Mouse (Mus musculus) kidney, embryonic 15.5 days (tissue): ENCODE results near the gene Cab39l. TPM values are rescaled to one million over a fixed set of nuclear protein-coding genes. Genes with fewer than 3 reads are reported as not detected.

Experiments
- ATAC-seq: fragments of 200-750 bp; cut with Nextera tagmentation; replicated peaks from 2 replicates; pipeline ENCODE4 v1.8.0; 2017; ENCODE audit warnings: moderate TSS enrichment; ENCODE audit not compliant: low FRiP score
- H3K27ac ChIP-seq: fragments of 300-500 bp; sonication (generic); 2 replicates; pipeline ENCODE4 v1.5.1; 2015; ENCODE audit warnings: mild to moderate bottlenecking, inconsistent platforms
- H3K27me3 ChIP-seq: fragments of 300-500 bp; sonication (generic); 2 replicates; pipeline ENCODE4 v1.6.1; 2015; ENCODE audit warnings: inconsistent platforms
- H3K36me3 ChIP-seq: fragments of 300-500 bp; sonication (generic); 2 replicates; pipeline ENCODE4 v1.6.1; 2015; ENCODE audit warnings: inconsistent platforms
- H3K4me1 ChIP-seq: fragments of 300-500 bp; sonication (generic); 2 replicates; pipeline ENCODE4 v1.6.1; 2015; ENCODE audit warnings: inconsistent platforms
- H3K4me2 ChIP-seq: fragments of 300-500 bp; sonication (generic); 2 replicates; pipeline ENCODE4 v1.6.1; 2015; ENCODE audit warnings: moderate library complexity, mild to moderate bottlenecking, inconsistent platforms
- H3K4me3 ChIP-seq: fragments of 300-500 bp; sonication (generic); replicated peaks from 2 replicates; pipeline ENCODE4 v1.5.1; 2015; ENCODE audit warnings: mild to moderate bottlenecking, inconsistent platforms
- H3K9ac ChIP-seq: fragments of 300-500 bp; sonication (generic); 2 replicates; pipeline ENCODE4 v1.6.1; 2015; ENCODE audit warnings: mild to moderate bottlenecking, inconsistent platforms
- H3K9me3 ChIP-seq: fragments of 300-500 bp; sonication (generic); replicated peaks from 2 replicates; pipeline ENCODE4 v1.6.1; 2016; ENCODE audit warnings: inconsistent platforms
- WGBS: fragments of 180-500 bp; shearing (Covaris S2); methylation state at CpG from one replicate; pipeline ENCODE4 v1.1.7; 2015; ENCODE audit warnings: mixed read lengths; 5-methylcytosine and 5-hydroxymethylcytosine counted together
- polyA plus RNA-seq: library from polyadenylated mRNA; unstranded; fragments of >200 nt; fragmentation: Nextera tagmentation; extraction: Ambion mirVana; gene quantifications from 2 replicates; pipeline ENCODE4 v1.2.1, GENCODE M21; 2015

The Cab39l gene
- polyA plus RNA-seq, 1 experiment from 2014 or later, result 41.1 TPM

DNA sequence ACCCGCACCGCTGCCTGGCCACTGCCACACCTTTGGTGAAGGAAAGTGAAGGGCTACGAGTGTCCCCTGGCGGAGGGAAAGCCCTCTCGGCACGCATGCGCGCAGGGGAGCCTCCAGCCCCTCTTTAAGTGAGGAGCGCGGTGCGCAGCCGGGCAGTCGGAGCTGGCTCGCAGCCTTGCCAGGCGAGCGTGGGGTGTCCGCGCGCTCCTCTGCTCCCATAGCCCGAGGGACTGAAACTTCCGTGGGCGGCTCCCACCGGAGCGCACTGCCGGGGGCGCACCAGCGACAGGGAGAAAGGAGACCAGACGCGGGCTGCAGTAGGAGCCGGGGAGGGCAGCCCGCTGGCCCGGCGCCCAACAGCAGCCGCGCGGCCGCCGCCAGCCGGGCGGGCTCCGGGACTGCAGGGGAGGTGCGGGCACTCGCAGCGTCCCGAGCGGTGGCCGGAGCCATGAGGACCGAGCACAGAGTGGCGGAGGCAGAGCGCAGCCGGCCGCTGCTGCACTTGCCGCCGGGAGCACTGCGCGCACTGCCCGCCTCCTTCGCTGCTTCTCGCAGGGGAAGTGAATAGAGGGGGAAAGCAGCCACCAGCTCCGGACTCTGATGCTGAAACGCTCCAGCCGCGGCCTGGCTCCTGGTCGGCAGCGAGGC lies 184.5 kb downstream of the Cab39l start, which contains the start of gene Shisa2:
Gene Shisa2, plus strand, starts transcription at position 151 of the 648 bp plus-strand sequence.
- Histone ChIP-seq H3K9me3 (no peaks in the 10 kb centered on the region), H3K27ac (peak within 1 kb of the TSS; percentile 91), H3K4me1 (peaks cover 40% of the 10 kb centered on the region), H3K36me3 (peaks cover 7% of the 10 kb centered on the region; the same call in 1 of the 2 replicates), H3K4me3 (peak within 1 kb of the TSS; percentile 70), H3K27me3 (peaks cover 64% of the 10 kb centered on the region), H3K4me2 (peak within 1 kb of the TSS; percentile 93), H3K9ac (peak within 1 kb of the TSS; percentile 63)
- WGBS, result under 1% methylated on average over 62 of the region's 65 CpGs
- peak; percentile 88 for ATAC-seq

DNA sequence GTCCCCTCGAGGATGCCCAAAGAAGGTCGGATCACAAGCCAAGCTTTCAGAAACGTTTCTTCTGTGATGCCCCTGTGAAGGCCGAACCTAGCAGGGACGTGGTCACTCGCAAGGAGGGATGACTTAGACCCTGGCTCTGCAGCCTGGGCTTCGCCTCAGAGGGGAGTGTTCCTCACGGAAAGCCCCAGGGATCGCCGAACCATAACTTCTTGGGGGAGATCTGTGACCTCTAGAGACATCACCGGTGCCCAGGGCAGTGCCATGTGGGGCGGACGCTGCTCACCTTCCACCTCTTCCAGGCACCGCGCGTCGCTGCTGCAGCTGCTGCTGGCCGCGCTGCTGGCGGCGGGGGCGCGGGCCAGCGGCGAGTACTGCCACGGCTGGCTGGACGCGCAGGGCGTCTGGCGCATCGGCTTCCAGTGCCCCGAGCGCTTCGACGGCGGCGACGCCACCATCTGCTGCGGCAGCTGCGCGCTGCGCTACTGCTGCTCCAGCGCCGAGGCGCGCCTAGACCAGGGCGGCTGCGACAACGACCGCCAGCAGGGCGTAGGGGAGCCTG lies 185.1 kb downstream of the Cab39l start:
- Histone ChIP-seq H3K9ac (peak overlapping the region; percentile 63), H3K4me1 (peaks cover 40% of the 10 kb centered on the region), H3K9me3 (no peaks in the 10 kb centered on the region), H3K4me2 (peak overlapping the region; percentile 93), H3K27me3 (peaks cover 64% of the 10 kb centered on the region), H3K4me3 (peak overlapping the region; percentile 70), H3K27ac (peak overlapping the region; percentile 91), H3K36me3 (peaks cover 13% of the 10 kb centered on the region)
- peak; percentile 64 for ATAC-seq
- under 1% methylated on average over 51 of the region's 51 CpGs for whole genome bisulfite sequencing

- H3K27ac ChIP-seq, result peak overlapping the region; percentile 41; the same call in 1 of the 2 replicates
- H3K4me2 ChIP-seq, result peak overlapping the region; percentile 93
- H3K4me1 ChIP-seq, result peaks cover 40% of the 10 kb centered on the region
- whole genome bisulfite sequencing, result 26% methylated on average over 8 of the region's 8 CpGs
- peak overlapping the region; percentile 70 for H3K4me3 ChIP-seq
- peaks cover 64% of the 10 kb centered on the region for H3K27me3 ChIP-seq
- H3K9ac ChIP-seq, result peak overlapping the region; percentile 63
- H3K9me3 ChIP-seq, result no peaks in the 10 kb centered on the region
- ATAC-seq, result no peak
- H3K36me3 ChIP-seq, result peaks cover 15% of the 10 kb centered on the region
Measured at GRCm38 (mm10) chr14:59626711-59627110, 185.9 kb downstream of the Cab39l start.

DNA sequence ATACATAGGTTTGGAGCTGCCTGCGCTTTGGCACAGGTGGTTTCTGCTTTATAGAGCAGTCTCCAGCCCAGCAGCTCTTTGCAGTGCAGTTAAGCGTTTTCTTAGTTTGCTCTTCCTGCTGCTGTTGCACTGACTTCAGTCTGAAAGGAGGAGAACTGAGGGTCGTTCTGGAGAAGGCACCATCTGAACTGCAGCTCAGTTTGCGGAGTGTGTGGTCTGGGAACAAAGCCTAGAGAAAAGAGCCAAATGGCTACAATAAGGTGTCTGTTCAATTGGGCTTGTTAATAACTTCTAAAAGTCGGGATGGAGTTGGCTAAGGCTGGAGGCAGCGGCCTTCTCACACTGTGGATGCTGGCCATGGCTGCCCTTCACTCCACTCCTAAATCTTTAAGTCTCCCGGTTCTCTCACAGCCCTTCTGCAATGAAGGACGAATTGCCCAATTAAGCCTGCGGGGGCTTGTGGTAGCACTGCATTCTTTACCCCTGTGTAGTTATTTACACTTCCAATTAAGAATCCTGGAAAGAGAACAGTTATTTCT lies 186.4 kb downstream of the Cab39l start:
- Histone ChIP-seq H3K36me3 (peaks cover 15% of the 10 kb centered on the region), H3K9me3 (no peaks in the 10 kb centered on the region), H3K4me2 (peak overlapping the region; percentile 93), H3K9ac (peak overlapping the region; percentile 31; the same call in 1 of the 2 replicates), H3K4me1 (peaks cover 40% of the 10 kb centered on the region), H3K27me3 (peaks cover 62% of the 10 kb centered on the region), H3K27ac (0 out of 2 replicates have a peak overlapping the region, but pooled peaks have one; percentile 41), H3K4me3 (peak overlapping the region; percentile 70)
- WGBS, result 19% methylated on average over 9 of the region's 9 CpGs
- no peak for ATAC-seq

DNA sequence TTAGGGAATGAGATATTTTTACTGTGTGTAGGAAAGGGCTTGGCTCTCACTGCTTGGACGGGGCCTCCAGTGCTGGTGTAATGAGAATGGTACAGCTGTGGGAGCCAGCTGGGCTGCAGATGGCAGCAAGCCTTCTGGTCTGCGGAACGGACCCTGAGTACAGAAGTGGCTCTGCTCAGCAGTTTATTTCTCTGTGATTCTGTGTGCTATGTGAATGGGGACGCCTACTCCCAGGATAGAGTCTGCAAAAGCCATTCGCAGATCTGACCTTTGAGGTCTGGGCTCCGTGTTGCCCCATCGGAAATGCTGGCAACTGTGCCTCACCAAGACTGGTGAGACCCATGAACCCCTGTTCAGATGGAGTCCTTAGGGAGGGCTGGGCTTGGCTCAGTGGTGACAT lies 187.1 kb downstream of the Cab39l start:
- Histone ChIP-seq H3K36me3 (peaks cover 15% of the 10 kb centered on the region), H3K27me3 (peaks cover 57% of the 10 kb centered on the region), H3K27ac (0 out of 2 replicates have a peak overlapping the region, but pooled peaks have one; percentile 41), H3K4me2 (peak overlapping the region; percentile 93), H3K9ac (no peak overlapping the region; the same call in 1 of the 2 replicates), H3K9me3 (no peaks in the 10 kb centered on the region), H3K4me3 (peak overlapping the region; percentile 70), H3K4me1 (peaks cover 40% of the 10 kb centered on the region)
- no peak for ATAC-seq
- WGBS, result 24% methylated on average over 7 of the region's 7 CpGs

DNA sequence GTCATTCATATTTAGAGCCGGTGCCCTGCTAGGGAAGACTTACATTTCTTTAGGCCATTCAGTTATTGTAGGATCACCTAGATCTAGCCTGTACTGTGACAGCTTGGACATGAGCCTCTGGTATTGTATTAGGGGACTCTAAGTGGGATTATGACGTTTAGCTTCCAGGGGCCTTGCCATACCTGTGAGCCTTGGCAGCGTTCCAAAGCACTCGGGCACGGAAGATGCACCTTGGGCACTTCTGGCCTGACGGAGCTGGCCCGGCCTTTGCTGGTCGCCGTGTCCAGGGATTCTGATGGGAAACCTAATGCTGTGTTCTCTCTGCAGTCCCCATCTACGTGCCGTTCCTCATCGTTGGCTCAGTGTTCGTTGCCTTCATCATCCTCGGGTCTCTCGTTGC lies 188.5 kb downstream of the Cab39l start:
- Histone ChIP-seq H3K4me2 (no peak overlapping the region), H3K36me3 (peaks cover 15% of the 10 kb centered on the region), H3K27me3 (peaks cover 43% of the 10 kb centered on the region), H3K9me3 (no peaks in the 10 kb centered on the region), H3K27ac (no peak overlapping the region), H3K4me3 (no peak overlapping the region), H3K9ac (no peak overlapping the region), H3K4me1 (peaks cover 40% of the 10 kb centered on the region)
- no peak for ATAC-seq
- WGBS, result 79% methylated on average over 15 of the region's 15 CpGs

- no peak overlapping the region for H3K9ac ChIP-seq
- peaks cover 33% of the 10 kb centered on the region for H3K4me1 ChIP-seq
- WGBS, result 92% methylated on average over 9 of the region's 9 CpGs
- no peak overlapping the region for H3K4me3 ChIP-seq
- no peaks in the 10 kb centered on the region for H3K9me3 ChIP-seq
- peaks cover 15% of the 10 kb centered on the region for H3K36me3 ChIP-seq
- H3K27me3 ChIP-seq, result peaks cover 37% of the 10 kb centered on the region
- no peak overlapping the region for H3K27ac ChIP-seq
- no peak overlapping the region for H3K4me2 ChIP-seq
- ATAC-seq, result no peak
Measured at GRCm38 (mm10) chr14:59630096-59630495, 189.3 kb downstream of the Cab39l start.

- H3K4me2 ChIP-seq, result no peak overlapping the region
- H3K9me3 ChIP-seq, result no peaks in the 10 kb centered on the region
- no peak overlapping the region for H3K4me3 ChIP-seq
- no peak for ATAC-seq
- H3K36me3 ChIP-seq, result peaks cover 15% of the 10 kb centered on the region
- WGBS, result 93% methylated on average over 6 of the region's 6 CpGs
- H3K9ac ChIP-seq, result no peak overlapping the region
- peaks cover 15% of the 10 kb centered on the region for H3K4me1 ChIP-seq
- H3K27me3 ChIP-seq, result peaks cover 20% of the 10 kb centered on the region
- no peak overlapping the region for H3K27ac ChIP-seq
Measured at GRCm38 (mm10) chr14:59632067-59632466, 191.3 kb downstream of the Cab39l start.

DNA sequence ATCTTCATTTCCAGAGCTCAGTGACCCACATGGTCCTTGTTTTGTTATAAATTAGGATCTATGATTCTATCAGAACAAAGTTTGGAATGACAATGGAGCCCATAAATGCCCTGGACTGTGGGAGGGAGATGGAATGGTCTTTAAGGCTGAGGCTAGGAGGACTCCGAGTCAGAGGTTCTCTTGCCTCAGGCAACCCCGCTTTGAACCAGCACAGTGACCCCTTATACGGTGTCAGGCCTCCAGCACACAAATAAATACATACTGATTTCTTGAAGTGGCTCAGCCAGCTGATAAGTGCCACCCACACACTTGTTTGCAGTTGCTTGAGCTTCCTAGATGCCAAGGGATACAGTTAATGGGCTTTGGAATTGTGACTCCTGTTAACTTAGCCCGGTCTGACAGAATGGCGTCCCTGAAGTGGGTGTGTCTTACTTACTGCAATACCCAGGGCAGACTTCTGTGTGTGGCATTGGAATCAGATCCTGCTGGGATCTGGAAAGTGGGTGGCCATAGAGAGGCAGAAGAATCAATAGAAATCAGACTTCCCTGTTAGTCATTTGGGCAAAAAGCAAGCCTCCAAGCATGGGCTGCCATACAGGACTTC lies 192.6 kb downstream of the Cab39l start:
- ATAC-seq, result peak; percentile 56; the same call in 1 of the 2 replicates
- peaks cover 4% of the 10 kb centered on the region; the same call in 1 of the 2 replicates for H3K4me1 ChIP-seq
- H3K9me3 ChIP-seq, result no peaks in the 10 kb centered on the region
- H3K4me3 ChIP-seq, result no peak overlapping the region
- peaks cover 9% of the 10 kb centered on the region; the same call in 1 of the 2 replicates for H3K27me3 ChIP-seq
- no peak overlapping the region for H3K27ac ChIP-seq
- H3K4me2 ChIP-seq, result no peak overlapping the region
- no peak overlapping the region for H3K9ac ChIP-seq
- WGBS, result 45% methylated on average over 5 of the region's 5 CpGs
- peaks cover 15% of the 10 kb centered on the region for H3K36me3 ChIP-seq

GRCm38 (mm10) chr14:59633988-59634387 lies 193.2 kb downstream of the Cab39l start:
- 63% methylated on average over 9 of the region's 9 CpGs for WGBS
- ATAC-seq, result peak; percentile 40; the same call in 1 of the 2 replicates
- H3K4me1 ChIP-seq, result peaks cover 4% of the 10 kb centered on the region; the same call in 1 of the 2 replicates
- H3K4me2 ChIP-seq, result no peak overlapping the region
- H3K9ac ChIP-seq, result no peak overlapping the region
- H3K36me3 ChIP-seq, result peaks cover 15% of the 10 kb centered on the region
- H3K9me3 ChIP-seq, result no peaks in the 10 kb centered on the region
- H3K4me3 ChIP-seq, result no peak overlapping the region
- no peak overlapping the region for H3K27ac ChIP-seq
- H3K27me3 ChIP-seq, result peaks cover 9% of the 10 kb centered on the region; the same call in 1 of the 2 replicates
